15 mouse cellular contexts compared by ENCODE assay signal in genomic region chr10:90831288-90831626, GRCm38 (mm10).
A peak's percentile ranks its signal among the peaks of the same experiment; 100 is the strongest.
DNase-seq lines count a peak whose midpoint lies in the region; ATAC-seq and TF ChIP-seq lines count a peak whose summit lies in the region.
"Had no signal": no experiment of that assay in that cellular context is flagged by ENCODE, and none has a peak within 500 bp of the region (broad histone marks: within the 10 kb centered on the region; RNA-seq: fewer than 3 reads in every experiment).

No protein-coding gene starts in this region.

- peak overlapping the region; percentile 73 for H3K4me3 ChIP-seq in layer of hippocampus, adult 2 months
- H3K4me3 ChIP-seq in forebrain, embryonic 15.5 days = peak overlapping the region; percentile 88
- H3K4me3 ChIP-seq in midbrain, embryonic 10.5 days = peak overlapping the region; percentile 77
- H3K4me3 ChIP-seq in neural tube, embryonic 13.5 days = peak overlapping the region; percentile 66
- H3K4me3 ChIP-seq: heart, embryonic 10.5 days; megakaryocyte, embryonic 14.5 days; stomach, embryonic 15.5 days had no signal

- intact Hi-C loops in heart, postnatal 36 days (cut with DNase I) = no loop called here

- peak overlapping the region; percentile 79 for H3K4me2 ChIP-seq in forebrain, embryonic 15.5 days (replicated peaks)
- H3K4me2 ChIP-seq in neural tube, embryonic 13.5 days = peak overlapping the region; percentile 71
- H3K4me2 ChIP-seq: lung, embryonic 14.5 days; stomach, embryonic 15.5 days had no signal

- ATAC-seq in forebrain, embryonic 15.5 days (replicated peaks) = no peak
- no peak for ATAC-seq in neural tube, embryonic 13.5 days (ENCODE audit: low read depth)

- H3K27me3 ChIP-seq in forebrain, embryonic 15.5 days = peaks cover 20% of the 10 kb centered on the region; the same call in 1 of the 2 replicates
- H3K27me3 ChIP-seq in midbrain, embryonic 10.5 days (ENCODE audit: low read depth, poor library complexity, severe bottlenecking) = peaks cover 72% of the 10 kb centered on the region
- peaks cover 52% of the 10 kb centered on the region for H3K27me3 ChIP-seq in neural tube, embryonic 13.5 days

- H3K4me1 ChIP-seq in forebrain, embryonic 15.5 days = peaks cover 19% of the 10 kb centered on the region
- peaks cover 30% of the 10 kb centered on the region for H3K4me1 ChIP-seq in midbrain, embryonic 10.5 days
- peaks cover 40% of the 10 kb centered on the region for H3K4me1 ChIP-seq in neural tube, embryonic 13.5 days (replicated peaks)
- H3K4me1 ChIP-seq: megakaryocyte, embryonic 14.5 days had no signal

- no peaks in the 10 kb centered on the region for H3K36me3 ChIP-seq in forebrain, embryonic 15.5 days
- H3K36me3 ChIP-seq in midbrain, embryonic 10.5 days = no peaks in the 10 kb centered on the region
- no peaks in the 10 kb centered on the region for H3K36me3 ChIP-seq in neural tube, embryonic 13.5 days
- H3K36me3 ChIP-seq: heart, embryonic 10.5 days; stomach, embryonic 15.5 days had no signal

- no peak for DNase-seq in layer of hippocampus, adult 2 months (ENCODE audit: low spot score in 2 of 2)
- no peak for DNase-seq in layer of hippocampus, postnatal 36 days
- no peak for DNase-seq in midbrain, embryonic 10.5 days (ENCODE audit: low spot score)
- no peak for DNase-seq in heart, postnatal 36 days
- no peak for DNase-seq in adrenal gland, adult 2 months
- no peak for DNase-seq in adrenal gland, adult 18-20 months (ENCODE audit: low spot score in 2 of 2)
- DNase-seq: B cell, adult 2 months; kidney, postnatal 10 days; lung, embryonic 14.5 days; thymus, postnatal 36 days had no signal

- no peak overlapping the region for H3K9ac ChIP-seq in forebrain, embryonic 15.5 days (replicated peaks)
- H3K9ac ChIP-seq in neural tube, embryonic 13.5 days = peak overlapping the region; percentile 83
- H3K9ac ChIP-seq: lung, embryonic 14.5 days; stomach, embryonic 15.5 days had no signal

- no peak for TF ChIP-seq CTCF in layer of hippocampus, adult 2 months (conservative IDR thresholded peaks at IDR 0.05)

- no peaks in the 10 kb centered on the region for H3K9me3 ChIP-seq in forebrain, embryonic 15.5 days
- H3K9me3 ChIP-seq in midbrain, embryonic 10.5 days (replicated peaks) = no peaks in the 10 kb centered on the region
- no peaks in the 10 kb centered on the region for H3K9me3 ChIP-seq in neural tube, embryonic 13.5 days
- H3K9me3 ChIP-seq: heart, embryonic 10.5 days; megakaryocyte, embryonic 14.5 days; stomach, embryonic 15.5 days had no signal

- peak overlapping the region; percentile 96 for H3K27ac ChIP-seq in layer of hippocampus, adult 2 months
- H3K27ac ChIP-seq in forebrain, embryonic 15.5 days (replicated peaks) = no peak overlapping the region
- H3K27ac ChIP-seq in midbrain, embryonic 10.5 days (replicated peaks) = no peak overlapping the region
- H3K27ac ChIP-seq in neural tube, embryonic 13.5 days (replicated peaks) = peak overlapping the region; percentile 67
- H3K27ac ChIP-seq: heart, embryonic 10.5 days; stomach, embryonic 15.5 days had no signal

- 3% methylated on average over 2 of the region's 2 CpGs for WGBS in forebrain, embryonic 15.5 days
- WGBS in midbrain, embryonic 10.5 days = 6% methylated on average over 2 of the region's 2 CpGs
- WGBS in neural tube, embryonic 13.5 days = 7% methylated on average over 2 of the region's 2 CpGs

Comparison
In these comparisons a context has a peak if more than half of its experiments do, and no peak if none do; other contexts are left out.
1. H3K27ac ChIP-seq: peak in layer of hippocampus, adult 2 months (single experiment) and neural tube, embryonic 13.5 days (single experiment); none in forebrain, embryonic 15.5 days (single experiment) and midbrain, embryonic 10.5 days (single experiment).
2. Peak in every context shown above with its lines, with median percentiles within 50 percentile points of each other: H3K4me3 ChIP-seq.